Mouse (Mus musculus) fat pad, adult 2 months (tissue): ENCODE data around the gene Dync2li1.

Experiments used
- DNase-seq: peaks from one replicate; pipeline ENCODE4 v3.0.0-alpha.2; 2011; ENCODE audit warnings: low read depth, low spot score; ENCODE audit errors: extremely low read depth

The Dync2li1 gene

GRCm38 (mm10) chr17:84682734-84683717 is 56.7 kb downstream of the Dync2li1 start, which contains the start of gene Abcg5:
Abcg5 (minus strand) TSS chr17:84683011.
- no peak for DNase-seq

- no peak for DNase-seq
These were observed 58.0 kb downstream of the Dync2li1 start for GRCm38 (mm10) chr17:84684284-84684683.

- DNase-seq, result no peak
These were observed 59.0 kb downstream of the Dync2li1 start for GRCm38 (mm10) chr17:84685286-84685685.

GRCm38 (mm10) chr17:84687994-84688393 is 61.7 kb downstream of the Dync2li1 start:
- no peak for DNase-seq

GRCm38 (mm10) chr17:84688834-84689233 is 62.5 kb downstream of the Dync2li1 start:
- DNase-seq, result no peak

GRCm38 (mm10) chr17:84689316-84689715 is 63.0 kb downstream of the Dync2li1 start:
- no peak for DNase-seq

- DNase-seq, result no peak
These were observed 63.8 kb downstream of the Dync2li1 start for GRCm38 (mm10) chr17:84690111-84690510.

- no peak for DNase-seq
These were observed 67.4 kb downstream of the Dync2li1 start for GRCm38 (mm10) chr17:84693741-84694140.

GRCm38 (mm10) chr17:84696537-84696936 is 70.2 kb downstream of the Dync2li1 start:
- DNase-seq, result no peak

- DNase-seq, result no peak
These were observed 72.4 kb downstream of the Dync2li1 start for GRCm38 (mm10) chr17:84698727-84699126.
